Mouse (Mus musculus) heart, adult 2 months (tissue): Measurements from ENCODE around the gene Hivep2. TPM values are rescaled to one million over a fixed set of nuclear protein-coding genes. Genes with fewer than 3 reads are reported as not detected.

ENCODE experiments used
- DNase-seq, 2 experiments: peaks; one replicate each; pipeline ENCODE4 v3.0.0; 2021
- H3K27ac ChIP-seq: fragments of 200-600 bp; 2 replicates; pipeline ENCODE4 v1.8.1; 2022
- H3K27me3 ChIP-seq: fragments of 200-500 bp; 2 replicates; pipeline ENCODE4 v1.6.1; 2012; ENCODE audit warnings: mild to moderate bottlenecking, low read length, inconsistent platforms, mixed read lengths; ENCODE audit not compliant: control insufficient read depth, insufficient read depth
- H3K36me3 ChIP-seq: fragments of 200-500 bp; 2 replicates; pipeline ENCODE4 v1.6.1; 2012; ENCODE audit warnings: low read length, inconsistent platforms; ENCODE audit not compliant: control insufficient read depth, insufficient read depth
- H3K4me1 ChIP-seq: fragments of 200-500 bp; 2 replicates; pipeline ENCODE4 v1.6.1; 2011; ENCODE audit warnings: low read length; ENCODE audit not compliant: control insufficient read depth, insufficient read depth
- H3K4me3 ChIP-seq: fragments of 200-600 bp; 2 replicates; pipeline ENCODE4 v1.8.1; 2022
- H3K79me2 ChIP-seq: fragments of 200-500 bp; replicated peaks from 2 replicates; pipeline ENCODE4 v1.6.1; 2012; ENCODE audit warnings: mild to moderate bottlenecking, inconsistent platforms, low read length, moderate library complexity, mixed read lengths; ENCODE audit not compliant: control insufficient read depth, insufficient read depth
- H3K9ac ChIP-seq: fragments of 200-500 bp; 2 replicates; pipeline ENCODE4 v1.6.1; 2012; ENCODE audit warnings: low read depth, mild to moderate bottlenecking, control low read depth, inconsistent platforms, low read length, mixed read lengths
- CTCF ChIP-seq: fragments of 200-600 bp; IDR thresholded peaks from 2 replicates; pipeline ENCODE4 v1.8.1; 2022; ENCODE audit warnings: antibody characterized with exemption, mild to moderate bottlenecking, moderate library complexity
- EP300 ChIP-seq: fragments of 200-500 bp; IDR thresholded peaks from 2 replicates; pipeline ENCODE4 v1.6.1; 2011; ENCODE audit warnings: low read depth, low read length, control low read depth; ENCODE audit not compliant: insufficient read depth
- POLR2A ChIP-seq: fragments of 200-500 bp; IDR thresholded peaks from 2 replicates; pipeline ENCODE4 v1.6.1; 2011; ENCODE audit warnings: mild to moderate bottlenecking, low read depth, low read length, control low read depth; ENCODE audit not compliant: insufficient read depth
- WGBS: fragments of 180-500 bp; shearing (Covaris S2); methylation state at CpG from one replicate; pipeline ENCODE4 v1.1.7; 2018; 5-methylcytosine and 5-hydroxymethylcytosine counted together
- intact Hi-C: fragments of 180-260 bp; cut with DNase I; formaldehyde crosslinking; loops from one replicate; pipeline ENCODE4 v1.15.1; 2025
- polyA plus RNA-seq: library from polyadenylated mRNA; depleted of rRNA; stranded (reverse); fragments of >200 nt; gene quantifications from 2 replicates; pipeline ENCODE4 v1.2.3, GENCODE M21; 2012
- total RNA-seq, 2 experiments: library from RNA; stranded (reverse); gene quantifications; 2 replicates each; pipeline ENCODE4 v1.2.3; 2021

Hivep2 gene
- total and polyA plus RNA-seq, 3 experiments, result 5.3 to 22.6 (median 20.9) TPM

GRCm38 (mm10) chr10:14046171-14046651 lies 80.3 kb downstream of the Hivep2 start:
- Histone ChIP-seq H3K4me1 (peaks cover 28% of the 10 kb centered on the region), H3K36me3 (no peaks in the 10 kb centered on the region), H3K27me3 (no peaks in the 10 kb centered on the region), H3K4me3 (no peak overlapping the region), H3K79me2 (peaks cover 3% of the 10 kb centered on the region), H3K27ac (peak overlapping the region; percentile 24), H3K9ac (0 out of 2 replicates have a peak overlapping the region, but pooled peaks have one; percentile 17)
- no peak for TF ChIP-seq POLR2A
- no peak for TF ChIP-seq CTCF
- no peak for TF ChIP-seq EP300
- WGBS, result 20% methylated on average over 4 of the region's 4 CpGs
- DNase-seq, result peak in 1 of 2 experiments; percentile 27
- intact Hi-C loops, result loop anchor here (5.0 kb wide), 2 partner anchors 41 to 91 kb away; no protein-coding TSS in a partner anchor

GRCm38 (mm10) chr10:14046935-14047334 lies 81.1 kb downstream of the Hivep2 start:
- Histone ChIP-seq H3K4me3 (no peak overlapping the region), H3K36me3 (no peaks in the 10 kb centered on the region), H3K4me1 (peaks cover 28% of the 10 kb centered on the region), H3K9ac (no peak overlapping the region), H3K27ac (no peak overlapping the region), H3K79me2 (peaks cover 3% of the 10 kb centered on the region; the same call in 1 of the 2 replicates), H3K27me3 (no peaks in the 10 kb centered on the region)
- intact Hi-C loops, result loop anchor here (5.0 kb wide), 2 partner anchors 40 to 90 kb away; no protein-coding TSS in a partner anchor
- 89% methylated on average over 2 of the region's 2 CpGs for WGBS
- DNase-seq, result no peak
- TF ChIP-seq POLR2A (no peak), CTCF (peak; percentile 63), EP300 (0 out of 2 replicates have a peak, but pooled peaks have one; percentile 9)

- peak overlapping the region; percentile 24; the same call in 1 of the 2 replicates for H3K27ac ChIP-seq
- peaks cover 25% of the 10 kb centered on the region for H3K4me1 ChIP-seq
- no peak overlapping the region for H3K9ac ChIP-seq
- H3K27me3 ChIP-seq, result no peaks in the 10 kb centered on the region
- intact Hi-C loops, result loop anchor here (2.0 to 5.0 kb wide), 3 partner anchors 40 to 90 kb away; no protein-coding TSS in a partner anchor
- TF ChIP-seq EP300, result no peak
- no peak for TF ChIP-seq POLR2A
- no peak for TF ChIP-seq CTCF
- H3K79me2 ChIP-seq, result peaks cover 3% of the 10 kb centered on the region; the same call in 1 of the 2 replicates
- H3K36me3 ChIP-seq, result no peaks in the 10 kb centered on the region
- WGBS, result 22% methylated on average over 2 of the region's 2 CpGs
- H3K4me3 ChIP-seq, result no peak overlapping the region
- peak in 1 of 2 experiments; percentile 30 for DNase-seq
Measured at GRCm38 (mm10) chr10:14047661-14048060, 81.8 kb downstream of the Hivep2 start.

- intact Hi-C loops, result loop anchor here (2.0 to 5.0 kb wide), 3 partner anchors 39 to 89 kb away; no protein-coding TSS in a partner anchor
- 13% methylated on average over 5 of the region's 5 CpGs for WGBS
Measured at GRCm38 (mm10) chr10:14048322-14048915, 82.5 kb downstream of the Hivep2 start.

GRCm38 (mm10) chr10:14048916-14049445 lies 83.1 kb downstream of the Hivep2 start:
- Histone ChIP-seq H3K4me1 (peaks cover 24% of the 10 kb centered on the region), H3K36me3 (no peaks in the 10 kb centered on the region), H3K27me3 (no peaks in the 10 kb centered on the region), H3K27ac (peak overlapping the region; percentile 29), H3K79me2 (peaks cover 3% of the 10 kb centered on the region; the same call in 1 of the 2 replicates), H3K4me3 (no peak overlapping the region), H3K9ac (no peak overlapping the region)
- intact Hi-C loops, result loop anchor here (2.0 to 5.0 kb wide), 3 partner anchors 38 to 88 kb away; no protein-coding TSS in a partner anchor
- no peak for TF ChIP-seq POLR2A
- no peak for TF ChIP-seq EP300
- no peak for TF ChIP-seq CTCF
- DNase-seq, result no peak
- WGBS, result 59% methylated on average over 10 of the region's 10 CpGs

More at GRCm38 (mm10) chr10:14048322-14048915, 82.5 kb downstream of the Hivep2 start:
- peaks cover 3% of the 10 kb centered on the region; the same call in 1 of the 2 replicates for H3K79me2 ChIP-seq
- peaks cover 25% of the 10 kb centered on the region for H3K4me1 ChIP-seq
- no peak overlapping the region for H3K4me3 ChIP-seq
- H3K27ac ChIP-seq, result peak overlapping the region; percentile 29
- H3K9ac ChIP-seq, result no peak overlapping the region
- no peaks in the 10 kb centered on the region for H3K36me3 ChIP-seq
- TF ChIP-seq CTCF, result peak; percentile 30
- no peak for TF ChIP-seq POLR2A
- no peak for TF ChIP-seq EP300
- no peaks in the 10 kb centered on the region for H3K27me3 ChIP-seq
- peak; percentile 57 to 68 for DNase-seq
